Mouse (Mus musculus) kidney, adult 2 months (tissue): Measurements from ENCODE around the gene Dctn1. TPM values are rescaled to one million over a fixed set of nuclear protein-coding genes. Genes with fewer than 3 reads are reported as not detected.

Source experiments
- DNase-seq: peaks from one replicate; pipeline ENCODE4 v3.0.0; 2021
- H3K27ac ChIP-seq: fragments of 200-500 bp; 2 replicates; pipeline ENCODE4 v1.5.1; 2012; ENCODE audit warnings: low read depth, low read length, control low read depth, inconsistent platforms; ENCODE audit not compliant: insufficient read depth
- H3K27me3 ChIP-seq: fragments of 200-500 bp; replicated peaks from 2 replicates; pipeline ENCODE4 v1.6.1; 2012; ENCODE audit warnings: mild to moderate bottlenecking, moderate library complexity, low read length, inconsistent platforms; ENCODE audit not compliant: control insufficient read depth, insufficient read depth
- H3K36me3 ChIP-seq: fragments of 200-500 bp; 2 replicates; pipeline ENCODE4 v1.6.1; 2012; ENCODE audit warnings: mild to moderate bottlenecking, moderate library complexity, low read length, inconsistent platforms; ENCODE audit not compliant: control insufficient read depth, insufficient read depth
- H3K4me1 ChIP-seq: fragments of 200-500 bp; 2 replicates; pipeline ENCODE4 v1.6.1; 2011; ENCODE audit warnings: low read length; ENCODE audit not compliant: control insufficient read depth, insufficient read depth
- H3K4me3 ChIP-seq: fragments of 200-500 bp; 2 replicates; pipeline ENCODE4 v1.5.1; 2011; ENCODE audit warnings: mild to moderate bottlenecking, low read depth, low read length, control low read depth; ENCODE audit not compliant: insufficient read depth
- CTCF ChIP-seq: fragments of 200-500 bp; conservative IDR thresholded peaks from 2 replicates; pipeline ENCODE4 v1.5.1; 2011; ENCODE audit warnings: low read depth, mild to moderate bottlenecking, control low read depth, low read length, moderate library complexity, mixed read lengths; ENCODE audit not compliant: insufficient read depth, insufficient read length
- POLR2A ChIP-seq: fragments of 200-500 bp; IDR thresholded peaks from one replicate; pipeline ENCODE4 v1.6.1; 2011; ENCODE audit warnings: low read depth, low read length, control low read depth
- WGBS: fragments of 180-500 bp; shearing (Covaris S2); methylation state at CpG from one replicate; pipeline ENCODE4 v1.1.7; 2018; 5-methylcytosine and 5-hydroxymethylcytosine counted together
- polyA plus RNA-seq: library from polyadenylated mRNA; depleted of rRNA; stranded (reverse); fragments of >200 nt; gene quantifications from 2 replicates; pipeline ENCODE4 v1.2.3, GENCODE M21; 2012

Gene Dctn1
- polyA plus RNA-seq, 1 experiment: 93.1 TPM

DNA sequence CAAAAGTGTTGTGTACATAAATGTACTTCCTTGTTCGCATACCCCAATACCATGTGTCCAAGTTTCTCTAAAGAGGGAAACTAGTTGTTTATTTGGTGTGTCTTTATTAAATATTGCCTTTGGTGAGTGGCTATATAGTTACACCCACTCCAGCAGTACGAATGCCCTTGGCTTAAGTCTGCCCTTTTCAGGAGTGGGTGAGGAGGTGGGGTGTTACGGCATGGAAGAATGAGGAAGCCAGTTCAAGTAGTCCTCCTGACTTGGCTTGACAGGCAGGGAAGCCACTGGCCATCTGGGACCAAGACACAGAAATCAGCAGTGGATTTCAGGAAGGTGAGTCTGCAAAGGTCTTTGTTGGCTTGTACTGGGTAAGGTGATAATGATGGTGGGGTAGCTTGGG lies 40.1 kb downstream of the Dctn1 start:
- Histone ChIP-seq H3K36me3 (no peaks in the 10 kb centered on the region), H3K27me3 (no peaks in the 10 kb centered on the region), H3K27ac (no peak overlapping the region), H3K4me1 (no peaks in the 10 kb centered on the region), H3K4me3 (no peak overlapping the region)
- no peak for TF ChIP-seq POLR2A
- TF ChIP-seq CTCF: no peak
- no peak for DNase-seq
- 88% methylated on average over 3 of the region's 3 CpGs for WGBS

DNA sequence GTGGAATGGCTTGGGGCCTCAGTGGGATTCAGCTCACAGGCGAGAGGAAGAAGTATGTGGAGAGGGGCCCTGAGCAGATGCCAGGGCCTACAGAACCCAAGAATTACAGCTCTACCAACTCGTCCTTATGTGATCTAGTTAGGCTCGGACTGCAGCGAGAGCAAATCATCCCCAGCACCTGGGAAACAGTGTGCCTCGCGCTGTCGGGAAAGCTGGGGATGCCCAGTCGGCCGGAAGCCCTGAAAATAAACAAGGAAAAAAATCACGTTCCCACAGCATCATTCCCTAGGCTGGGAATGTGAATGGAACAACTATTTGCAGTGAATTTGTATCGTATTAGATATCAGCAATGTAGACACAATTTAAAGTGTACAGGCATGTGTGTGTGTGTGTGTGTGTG lies 40.6 kb downstream of the Dctn1 start:
- TF ChIP-seq POLR2A (no peak), CTCF (no peak)
- Histone ChIP-seq H3K36me3 (no peaks in the 10 kb centered on the region), H3K4me1 (no peaks in the 10 kb centered on the region), H3K27ac (no peak overlapping the region), H3K4me3 (no peak overlapping the region), H3K27me3 (no peaks in the 10 kb centered on the region)
- DNase-seq: no peak
- WGBS: 78% methylated on average over 11 of the region's 11 CpGs

DNA sequence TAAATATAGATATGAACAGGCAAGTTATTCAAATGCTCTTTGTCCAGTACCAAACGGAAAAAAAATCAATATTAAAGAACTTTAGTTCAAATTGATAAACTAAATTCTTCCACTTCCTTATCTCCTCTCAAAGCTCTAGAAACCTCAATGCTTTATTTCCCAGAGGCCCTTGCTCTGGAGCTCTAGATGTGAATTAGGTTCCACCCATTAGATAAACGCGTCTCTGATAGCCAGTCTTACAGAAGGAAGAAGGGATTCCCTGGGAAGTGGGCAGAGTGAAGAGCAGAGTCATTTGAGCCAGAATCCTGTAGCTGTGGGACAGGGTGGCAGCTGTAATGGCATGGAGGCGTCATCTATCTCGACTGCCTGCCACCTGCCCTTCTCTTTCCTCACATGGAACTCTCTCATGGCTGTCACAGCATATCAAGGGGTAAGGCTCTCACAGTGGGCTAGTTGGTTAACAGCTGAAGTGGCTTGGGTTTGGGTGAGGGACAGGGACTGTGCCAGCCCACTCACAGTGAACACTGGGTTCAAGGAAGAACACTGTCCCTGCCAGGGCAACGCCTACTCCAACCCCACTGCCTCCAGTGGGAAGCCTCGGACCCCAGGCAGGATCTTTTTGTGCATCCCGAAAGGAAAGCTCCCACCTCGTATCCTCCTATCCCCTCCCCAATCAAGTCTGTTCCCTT lies 41.8 kb downstream of the Dctn1 start:
- WGBS: 62% methylated on average over 9 of the region's 9 CpGs
- DNase-seq: no peak
- H3K4me3 ChIP-seq: no peak overlapping the region
- no peaks in the 10 kb centered on the region for H3K36me3 ChIP-seq
- H3K4me1 ChIP-seq: no peaks in the 10 kb centered on the region
- H3K27me3 ChIP-seq: no peaks in the 10 kb centered on the region
- H3K27ac ChIP-seq: no peak overlapping the region
- TF ChIP-seq POLR2A: no peak
- no peak for TF ChIP-seq CTCF

DNA sequence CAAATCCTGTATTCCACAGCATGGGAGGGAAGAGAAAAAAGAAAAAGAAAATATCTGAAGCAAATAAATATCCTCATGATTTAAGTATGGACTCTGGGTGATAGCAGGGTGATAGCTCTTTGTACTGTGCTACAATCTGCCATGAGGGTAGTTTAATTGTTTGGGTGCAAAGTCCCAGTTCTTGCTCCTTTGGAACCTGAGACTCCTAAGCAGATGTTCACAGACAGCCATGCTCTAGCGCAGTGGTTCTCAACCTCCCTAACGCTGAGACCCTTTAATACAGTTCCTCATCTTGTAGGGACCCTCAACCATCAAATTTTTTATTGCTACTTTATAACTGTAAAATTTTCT lies 42.3 kb downstream of the Dctn1 start:
- whole genome bisulfite sequencing: 51% methylated on average over 2 of the region's 2 CpGs
- DNase-seq: no peak
- Histone ChIP-seq H3K27ac (no peak overlapping the region), H3K27me3 (no peaks in the 10 kb centered on the region), H3K36me3 (no peaks in the 10 kb centered on the region), H3K4me3 (no peak overlapping the region), H3K4me1 (no peaks in the 10 kb centered on the region)
- TF ChIP-seq CTCF (no peak), POLR2A (no peak)

DNA sequence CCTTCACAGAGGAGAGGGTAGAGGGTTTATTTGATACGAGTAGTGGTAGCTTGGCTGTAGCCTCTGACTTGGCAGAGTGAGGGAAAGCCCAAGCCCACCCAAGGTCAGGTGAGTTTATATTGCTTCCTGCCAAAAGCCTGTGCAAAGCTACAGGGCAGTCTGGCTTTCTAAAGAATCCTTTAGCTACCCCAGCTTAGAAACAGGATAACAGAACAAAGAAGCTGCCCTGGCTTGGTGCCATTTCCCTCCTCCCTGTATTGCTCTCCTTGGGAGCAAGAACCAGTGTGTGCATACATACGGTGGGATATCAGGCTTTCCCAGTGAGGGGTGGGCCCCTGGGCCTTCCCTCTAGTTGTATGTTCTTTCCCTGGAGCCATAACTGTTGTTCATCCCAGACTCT lies 44.8 kb downstream of the Dctn1 start:
- no peaks in the 10 kb centered on the region for H3K36me3 ChIP-seq
- no peaks in the 10 kb centered on the region for H3K27me3 ChIP-seq
- no peaks in the 10 kb centered on the region for H3K4me1 ChIP-seq
- H3K4me3 ChIP-seq: no peak overlapping the region
- no peak for DNase-seq
- 44% methylated on average over 2 of the region's 2 CpGs for WGBS
- no peak overlapping the region for H3K27ac ChIP-seq
- no peak for TF ChIP-seq POLR2A
- TF ChIP-seq CTCF: no peak

DNA sequence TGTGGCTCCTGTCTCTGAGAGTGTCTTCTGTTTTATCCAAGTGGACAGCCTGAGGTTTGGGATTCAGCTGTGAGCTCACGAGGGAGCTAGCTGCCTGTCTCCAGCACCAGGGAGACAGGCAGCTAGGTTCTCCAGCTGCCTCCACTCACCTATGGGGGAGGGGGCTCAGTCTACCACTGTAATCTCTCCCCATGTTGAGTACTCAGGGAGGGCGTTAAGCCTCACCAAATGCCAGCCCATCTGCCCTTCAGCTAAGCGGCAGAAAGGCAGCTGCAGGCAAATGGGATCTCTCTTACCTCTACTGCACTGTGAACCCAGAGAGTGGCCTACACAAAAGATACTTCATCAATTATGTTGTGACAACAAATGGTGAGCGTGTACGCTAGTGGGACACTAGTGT lies 45.8 kb downstream of the Dctn1 start:
- DNase-seq: no peak
- WGBS: 42% methylated on average over 5 of the region's 5 CpGs
- H3K36me3 ChIP-seq: no peaks in the 10 kb centered on the region
- TF ChIP-seq CTCF (no peak), POLR2A (no peak)
- H3K4me1 ChIP-seq: no peaks in the 10 kb centered on the region
- no peaks in the 10 kb centered on the region for H3K27me3 ChIP-seq
- H3K4me3 ChIP-seq: no peak overlapping the region
- no peak overlapping the region for H3K27ac ChIP-seq

DNA sequence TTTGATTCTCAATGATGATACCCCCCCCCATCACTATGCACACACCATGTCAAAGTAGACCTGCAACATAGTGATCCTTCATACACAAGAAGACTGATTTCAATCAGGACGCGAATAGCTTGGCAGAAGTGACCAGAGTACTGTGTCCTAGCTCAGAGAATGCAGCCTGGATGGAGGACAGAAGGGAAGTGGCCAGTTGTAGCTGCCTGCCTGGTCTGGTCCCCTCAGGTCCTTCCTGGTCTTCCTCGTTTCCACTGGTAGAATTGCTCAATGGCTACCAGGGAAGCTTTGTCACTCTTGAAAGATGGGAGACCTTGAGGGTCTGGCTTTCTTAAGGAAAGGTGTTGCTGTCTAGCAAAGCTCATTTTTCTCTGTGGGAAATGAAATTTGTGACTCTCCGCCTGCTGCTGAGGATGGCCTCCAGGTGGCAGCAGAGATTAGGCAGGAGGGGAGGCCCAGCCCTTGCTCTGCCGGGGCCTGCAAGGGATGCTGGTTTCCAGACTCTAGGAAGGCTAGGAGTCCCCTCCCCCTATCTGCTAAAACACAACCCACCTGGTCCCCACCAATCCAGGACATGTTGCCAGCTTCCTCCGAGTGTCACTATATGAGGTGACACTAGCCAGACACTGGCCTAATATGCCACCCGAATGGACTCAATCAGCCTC lies 49.4 kb downstream of the Dctn1 start:
- 17% methylated on average over 7 of the region's 7 CpGs for WGBS
- no peaks in the 10 kb centered on the region for H3K4me1 ChIP-seq
- H3K27ac ChIP-seq: no peak overlapping the region
- no peaks in the 10 kb centered on the region for H3K36me3 ChIP-seq
- no peak overlapping the region for H3K4me3 ChIP-seq
- DNase-seq: peak; percentile 57
- H3K27me3 ChIP-seq: no peaks in the 10 kb centered on the region
- no peak for TF ChIP-seq POLR2A
- peak; percentile 87 for TF ChIP-seq CTCF
